Mouse (Mus musculus): ENCODE measurements around the gene Tfrc.

Gene Tfrc

GRCm38 (mm10) chr16:32608712-32609400, at the start of gene Tfrc:
Gene Tfrc, plus strand, starts transcription at chr16:32608920.
- peak; percentile 99 for DNase-seq (ENCODE audit: low read depth, low spot score)

- no peak for DNase-seq (ENCODE audit: low read depth, low spot score)
Observed at GRCm38 (mm10) chr16:32559493-32559892, 49.2 kb upstream of the Tfrc start.

DNA sequence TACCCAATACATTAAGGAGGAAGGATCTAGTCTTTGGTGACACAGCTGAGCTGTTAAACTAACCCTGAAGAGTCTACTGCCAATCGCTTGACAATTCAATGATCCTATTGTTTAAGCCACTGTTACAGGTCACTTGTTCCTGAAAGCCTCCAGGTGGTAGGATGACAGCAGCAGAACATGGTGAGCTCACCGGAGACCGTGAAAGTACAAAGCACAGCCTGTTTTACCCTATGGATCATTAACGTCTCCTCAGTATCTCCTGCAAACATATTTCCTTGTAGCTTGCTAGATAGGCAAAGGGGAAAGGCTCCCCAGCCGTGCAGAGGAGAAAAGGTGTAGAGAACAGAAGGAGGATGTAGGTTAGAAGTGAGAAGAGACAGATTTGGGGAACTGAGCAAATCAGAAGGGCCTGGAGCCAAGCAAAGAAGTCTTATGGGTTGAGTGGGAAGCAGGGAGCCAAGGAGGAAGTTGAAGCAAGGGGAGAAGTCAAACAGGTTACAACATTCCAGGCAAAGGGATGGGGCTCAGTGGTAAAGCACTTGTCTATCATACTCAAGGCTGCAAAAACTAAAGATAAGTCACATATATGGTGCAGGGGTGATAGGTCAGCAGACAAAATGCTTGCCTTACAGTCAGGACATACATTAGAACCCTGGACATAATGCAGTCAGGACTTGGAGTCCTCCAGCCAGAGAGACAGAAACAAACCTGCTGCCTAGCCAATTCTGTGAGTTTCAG, 45.5 kb upstream of the Tfrc start:
- DNase-seq (ENCODE audit: low read depth, low spot score): no peak

DNA sequence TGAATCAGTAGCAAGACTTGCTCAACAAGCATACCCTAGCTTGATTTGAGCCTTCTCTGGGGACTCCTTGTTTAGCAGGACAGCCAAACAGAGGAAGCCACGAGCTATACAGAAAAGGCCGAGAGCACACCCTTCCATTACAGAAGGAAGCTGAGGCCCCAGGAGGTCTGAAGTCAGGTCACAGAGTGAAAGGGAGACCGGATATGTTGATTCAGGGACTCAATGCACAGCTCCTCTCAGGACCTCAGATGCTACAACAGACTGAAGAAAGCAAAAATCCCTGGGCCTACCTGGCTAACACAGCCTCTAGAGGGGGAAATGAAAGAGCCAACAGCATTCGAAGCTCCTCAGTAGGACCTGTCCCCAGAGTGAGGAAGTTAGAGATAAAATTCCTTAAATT, 41.4 kb upstream of the Tfrc start:
- no peak for DNase-seq (ENCODE audit: low read depth, low spot score)

DNA sequence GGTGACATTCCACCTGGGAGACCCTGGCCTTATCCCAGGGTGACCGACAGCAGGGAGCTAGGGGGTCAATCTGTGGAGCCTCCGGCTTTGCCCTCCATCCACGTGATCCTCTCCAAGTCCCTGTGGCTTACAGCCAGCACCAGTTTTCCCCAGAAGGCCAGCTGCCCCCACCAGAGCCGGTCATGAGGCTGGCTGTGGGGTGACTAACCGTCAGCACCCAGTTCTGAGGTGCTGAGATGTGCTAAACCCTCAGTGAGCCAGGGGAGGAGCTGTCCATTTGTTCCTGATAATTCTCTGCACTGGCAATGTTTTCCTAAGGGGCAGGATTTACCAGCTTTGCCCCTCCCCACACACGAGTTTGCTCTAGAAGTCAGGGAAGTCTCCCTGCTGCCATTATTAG, 40.3 kb upstream of the Tfrc start:
- no peak for DNase-seq (ENCODE audit: low read depth, low spot score)

GRCm38 (mm10) chr16:32570042-32570441, 38.7 kb upstream of the Tfrc start:
- no peak for DNase-seq (ENCODE audit: low read depth, low spot score)

- DNase-seq (ENCODE audit: low read depth, low spot score): no peak
Observed at GRCm38 (mm10) chr16:32572528-32572927, 36.2 kb upstream of the Tfrc start.

DNA sequence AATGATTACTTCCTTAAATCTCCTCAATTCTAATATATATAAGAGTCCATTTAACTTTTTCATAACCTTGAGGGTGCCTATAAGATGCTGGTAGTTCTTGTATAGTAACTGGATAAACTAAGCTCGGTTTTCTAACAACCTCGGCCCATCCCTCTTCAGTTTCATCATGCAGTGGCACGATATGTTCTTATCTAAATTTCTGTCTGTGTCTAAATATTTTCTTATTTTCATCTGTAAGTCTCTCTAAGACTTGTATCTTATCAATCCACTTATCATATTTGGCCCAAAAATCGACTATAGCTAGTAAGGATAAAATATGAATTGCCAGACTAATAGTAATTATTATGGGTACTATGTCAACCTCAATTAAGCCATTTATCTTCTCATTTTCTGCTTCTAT, 22.2 kb upstream of the Tfrc start:
- no peak for DNase-seq (ENCODE audit: low read depth, low spot score)

DNA sequence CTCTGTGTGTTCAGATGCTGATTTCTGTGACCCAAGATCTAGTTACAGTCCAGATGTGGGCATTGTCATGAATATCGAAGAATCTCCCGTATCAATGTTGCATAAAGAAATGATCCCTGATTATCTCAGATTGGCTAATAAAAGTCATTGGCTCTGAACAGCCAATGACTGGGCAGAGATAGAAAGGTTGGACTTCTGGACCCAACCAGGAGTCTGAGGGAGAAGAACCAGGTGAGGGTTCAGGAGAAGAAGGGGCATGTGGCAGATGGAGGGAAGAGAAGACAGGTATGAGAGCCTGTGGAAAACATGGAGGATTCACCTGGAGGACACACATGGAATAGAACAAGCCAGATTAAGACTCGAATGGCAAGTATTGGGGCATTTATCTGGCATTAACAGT, 20.2 kb upstream of the Tfrc start:
- no peak for DNase-seq (ENCODE audit: low read depth, low spot score)

DNA sequence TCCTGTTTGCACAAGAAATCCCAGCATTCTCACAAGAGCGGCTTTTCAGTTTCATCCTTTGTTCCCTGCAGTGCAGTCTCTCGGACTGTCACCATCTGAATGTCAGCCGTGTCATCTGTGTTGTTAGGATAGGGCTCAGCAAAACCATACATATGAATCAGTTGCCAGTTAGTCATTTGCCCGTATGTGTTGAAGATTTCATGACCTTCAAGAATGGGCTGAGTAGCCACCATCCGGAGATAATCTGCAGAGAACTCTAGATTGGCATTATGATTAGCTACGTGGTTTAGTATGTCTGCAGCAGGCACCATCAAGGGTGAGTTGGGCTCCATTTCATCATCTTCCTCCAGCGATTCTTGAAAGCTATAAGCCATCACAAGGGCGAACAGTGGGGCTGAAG, 17.2 kb upstream of the Tfrc start:
- no peak for DNase-seq (ENCODE audit: low read depth, low spot score)

GRCm38 (mm10) chr16:32593283-32593805, 15.4 kb upstream of the Tfrc start:
- DNase-seq (ENCODE audit: low read depth, low spot score): no peak

GRCm38 (mm10) chr16:32593916-32594315, 14.8 kb upstream of the Tfrc start:
- DNase-seq (ENCODE audit: low read depth, low spot score): no peak

DNA sequence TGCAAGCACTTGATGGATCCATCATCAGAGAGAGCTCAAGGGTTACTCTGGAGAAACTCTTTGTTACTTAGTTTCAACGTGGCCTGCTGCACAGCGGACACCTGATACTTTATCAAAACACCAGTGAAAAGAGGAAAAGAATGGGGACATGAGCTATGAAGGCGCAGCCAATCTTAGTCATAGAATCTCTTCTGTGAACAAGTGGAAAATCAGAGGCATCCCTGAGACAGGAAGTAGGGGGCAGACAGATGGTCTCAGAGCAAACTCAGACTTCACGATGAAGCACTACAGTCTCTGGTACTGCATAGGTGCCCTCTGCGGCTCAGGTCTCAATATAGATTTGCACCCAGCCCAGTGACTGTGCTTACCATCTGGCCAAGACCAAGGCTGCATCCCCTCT, 14.0 kb upstream of the Tfrc start:
- DNase-seq (ENCODE audit: low read depth, low spot score): no peak

DNA sequence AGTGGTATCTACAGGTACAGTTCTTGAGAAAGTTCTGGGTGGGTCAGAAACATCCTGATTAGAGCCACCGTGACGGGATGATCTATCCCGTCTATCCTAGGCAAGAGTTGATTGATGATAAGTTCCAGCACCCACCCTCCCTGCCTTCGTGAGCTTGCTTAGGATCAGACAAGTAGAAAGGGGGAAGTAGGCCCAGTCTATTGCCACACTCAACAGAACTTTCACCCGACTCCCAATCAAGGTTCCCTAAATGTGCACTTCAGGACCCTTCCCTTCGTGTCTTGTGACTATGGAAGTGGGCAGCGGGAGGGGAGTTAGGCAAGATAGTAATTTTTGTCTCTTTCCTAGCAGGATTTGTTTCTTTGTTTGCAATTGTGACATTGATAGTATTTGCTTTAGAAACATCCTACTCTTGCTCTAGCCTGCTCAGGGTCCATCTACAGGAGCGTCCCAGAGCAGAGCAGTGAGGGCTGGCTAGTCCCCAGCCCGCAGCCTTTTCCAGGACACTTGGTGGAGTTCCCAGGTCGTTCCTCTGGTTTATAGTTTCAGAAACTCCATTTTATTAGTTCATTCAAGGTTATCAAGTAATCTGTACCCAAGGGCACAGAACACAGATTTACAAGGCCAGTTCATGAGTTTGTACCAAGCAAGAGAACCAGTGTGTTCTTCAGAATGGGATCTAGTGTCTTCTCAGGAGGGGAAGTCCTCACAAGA, 13.4 kb upstream of the Tfrc start:
- DNase-seq (ENCODE audit: low read depth, low spot score): no peak

GRCm38 (mm10) chr16:32597909-32598381, 10.8 kb upstream of the Tfrc start:
- no peak for DNase-seq (ENCODE audit: low read depth, low spot score)

GRCm38 (mm10) chr16:32599151-32599550, 9.6 kb upstream of the Tfrc start:
- no peak for DNase-seq (ENCODE audit: low read depth, low spot score)

GRCm38 (mm10) chr16:32602193-32602685, 6.5 kb upstream of the Tfrc start:
- no peak for DNase-seq (ENCODE audit: low read depth, low spot score)

- no peak for DNase-seq (ENCODE audit: low read depth, low spot score)
Observed at GRCm38 (mm10) chr16:32607562-32608343, 967 bp upstream of the Tfrc start.

- DNase-seq (ENCODE audit: low read depth, low spot score): no peak
Observed at GRCm38 (mm10) chr16:32608344-32608711, 392 bp upstream of the Tfrc start.

- no peak for DNase-seq (ENCODE audit: low read depth, low spot score)
Observed at GRCm38 (mm10) chr16:32609401-32609779, 670 bp downstream of the Tfrc start.

- DNase-seq (ENCODE audit: low read depth, low spot score): no peak
Observed at GRCm38 (mm10) chr16:32610460-32611255, 1.9 kb downstream of the Tfrc start.
